8 mouse cellular contexts compared by ENCODE assay signal in the genomic region with DNA sequence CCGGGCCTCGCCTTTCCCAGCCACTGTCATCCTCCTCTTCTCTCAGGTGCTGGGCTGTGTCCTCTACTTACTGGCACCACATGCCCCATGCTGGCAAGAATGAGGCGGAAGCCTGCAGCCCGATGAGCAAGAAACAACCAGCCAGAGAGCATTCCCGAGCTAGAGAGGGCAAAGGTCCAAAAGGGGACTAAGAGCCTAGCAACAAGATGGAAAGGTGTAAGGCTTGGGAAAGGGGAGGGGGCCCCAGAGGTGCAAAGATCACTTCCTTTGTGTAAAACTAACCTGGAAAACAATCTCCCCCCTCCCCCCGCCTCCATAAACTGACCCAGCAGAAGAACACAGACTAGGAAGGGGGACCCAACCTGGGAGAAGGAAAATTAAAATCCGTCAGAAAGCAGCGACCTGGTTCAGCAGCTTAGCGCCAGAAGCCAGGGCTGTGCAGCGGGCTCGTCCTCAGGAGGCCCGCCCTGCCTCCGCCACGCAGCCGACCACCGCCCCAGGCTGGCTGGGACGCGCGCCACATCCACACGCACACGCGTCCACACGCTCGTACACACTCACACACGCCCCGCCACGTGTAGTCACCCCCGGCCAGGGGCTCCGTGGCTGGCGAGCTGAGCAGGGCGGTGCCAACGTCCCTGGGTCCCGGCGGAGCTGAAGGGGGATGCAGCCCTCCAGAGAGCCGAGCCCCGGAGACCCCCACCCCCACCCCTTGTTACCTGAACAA. TPM values are rescaled to one million over a fixed set of nuclear protein-coding genes. Genes with fewer than 3 reads are reported as not detected.
DNase-seq lines count a peak whose midpoint lies in the region; ATAC-seq and TF ChIP-seq lines count a peak whose summit lies in the region.

No protein-coding gene starts in this region.

- DNase-seq in 3T3-L1 (ENCODE audit: low read depth, low spot score) = peak; percentile 41
- DNase-seq in cerebellum, adult 11-12 months = peak; percentile 58
- peak; percentile 36 for DNase-seq in liver, embryonic 11.5 days (ENCODE audit: low spot score)

- peak overlapping the region; percentile 78 for H3K9ac ChIP-seq in forebrain, embryonic 16.5 days (replicated peaks; ENCODE audit: low read depth, low read length)
- peak overlapping the region; percentile 70 for H3K9ac ChIP-seq in liver, embryonic 11.5 days (ENCODE audit: low read depth, low read length)

- TF ChIP-seq POLR2A in myocyte (IDR thresholded peaks at IDR 0.05; ENCODE audit: insufficient read length, low read depth) = no peak

- H3K27ac ChIP-seq in forebrain, embryonic 16.5 days (ENCODE audit: low read length) = peak overlapping the region; percentile 71
- H3K27ac ChIP-seq in liver, embryonic 11.5 days (ENCODE audit: low read depth, low read length) = peak overlapping the region; percentile 46; the same call in 1 of the 2 replicates

- peaks cover 12% of the 10 kb centered on the region; the same call in 1 of the 2 replicates for H3K4me1 ChIP-seq in forebrain, embryonic 16.5 days (replicated peaks; ENCODE audit: control insufficient read depth, insufficient read depth, low read length)
- H3K4me1 ChIP-seq in liver, embryonic 11.5 days (replicated peaks; ENCODE audit: control insufficient read depth, insufficient read depth, low read length) = no peaks in the 10 kb centered on the region

- peak; percentile 35 for ATAC-seq in CD4-positive, CD25-positive, alpha-beta regulatory T cell, adult 4 months
- peak; percentile 80 for ATAC-seq in forebrain, embryonic 16.5 days
- peak; percentile 25 for ATAC-seq in inflammation-experienced regulatory T-cells, adult 6 months
- peak; percentile 73 for ATAC-seq in liver, embryonic 11.5 days (replicated peaks; ENCODE audit: low FRiP score)
- ATAC-seq in erythroid progenitor cell, adult 5-6 weeks (replicated peaks; ENCODE audit: low FRiP score, poor library complexity, severe bottlenecking) = no peak

- H3K27me3 ChIP-seq in forebrain, embryonic 16.5 days (replicated peaks; ENCODE audit: control insufficient read depth, insufficient read depth, low read length) = no peaks in the 10 kb centered on the region
- peaks cover 4% of the 10 kb centered on the region; the same call in 1 of the 2 replicates for H3K27me3 ChIP-seq in liver, embryonic 11.5 days (replicated peaks; ENCODE audit: control insufficient read depth, insufficient read depth, low read length)
- H3K27me3 ChIP-seq in myocyte (ENCODE audit: control insufficient read depth, insufficient read depth, insufficient read length) = no peaks in the 10 kb centered on the region

- no peaks in the 10 kb centered on the region for H3K9me3 ChIP-seq in forebrain, embryonic 16.5 days (ENCODE audit: control insufficient read depth, low read length)
- H3K9me3 ChIP-seq in liver, embryonic 11.5 days (ENCODE audit: control insufficient read depth, low read length) = no peaks in the 10 kb centered on the region

- H3K36me3 ChIP-seq in forebrain, embryonic 16.5 days (ENCODE audit: control insufficient read depth, insufficient read depth) = no peaks in the 10 kb centered on the region
- no peaks in the 10 kb centered on the region for H3K36me3 ChIP-seq in liver, embryonic 11.5 days (ENCODE audit: control insufficient read depth, insufficient read depth, low read length)
- H3K36me3 ChIP-seq in myocyte (ENCODE audit: control insufficient read depth, insufficient read depth) = no peaks in the 10 kb centered on the region

- H3K79me2 ChIP-seq in myocyte (ENCODE audit: control insufficient read depth, insufficient read depth) = no peaks in the 10 kb centered on the region

- peak overlapping the region; percentile 68 for H3K4me3 ChIP-seq in forebrain, embryonic 16.5 days (replicated peaks; ENCODE audit: low read length)
- peak overlapping the region; percentile 69 for H3K4me3 ChIP-seq in liver, embryonic 11.5 days (ENCODE audit: low read depth, low read length)
- H3K4me3 ChIP-seq in myocyte = peak overlapping the region; percentile 64

- 21% methylated on average over 34 of the region's 36 CpGs for whole genome bisulfite sequencing in forebrain, embryonic 16.5 days
- 14% methylated on average over 36 of the region's 36 CpGs for WGBS in liver, embryonic 11.5 days

- peak overlapping the region; percentile 58 for H3K4me2 ChIP-seq in forebrain, embryonic 16.5 days (ENCODE audit: low read length)
- H3K4me2 ChIP-seq in liver, embryonic 11.5 days = peak overlapping the region; percentile 66
- H3K4me2 ChIP-seq in myocyte (ENCODE audit: low read depth) = peak overlapping the region; percentile 64

- peak overlapping the region; percentile 64 for H3ac ChIP-seq in myocyte (ENCODE audit: control insufficient read depth, insufficient read length)

TF ChIP-seq in myocyte, 11 proteins besides CTCF, POLR2A, EP300 and RAD21:
- TF ChIP-seq MYOG (IDR thresholded peaks at IDR 0.05; ENCODE audit: control insufficient read depth in 1 of 3, insufficient read depth in 1 of 3, insufficient read length in 2 of 3, low read depth in 2 of 3) (no peak), TCF3 (IDR thresholded peaks at IDR 0.05; ENCODE audit: insufficient read length, low read depth) (no peak), REST (IDR thresholded peaks at IDR 0.05; ENCODE audit: insufficient read depth, insufficient read length) (no peak)

RNA-seq across cellular contexts. Expression of gene Zdhhc9, which starts 0.8 kb away (rescaled TPM):
- polyA plus RNA-seq in CD4-positive, CD25-positive, alpha-beta regulatory T cell, adult 4 months (2017; shearing (Covaris generic)) = 1 to 10 TPM; 1.7 to 3.0 TPM
- polyA plus RNA-seq in forebrain, embryonic 16.5 days (2015; fragmentation: Nextera tagmentation; extraction: Ambion mirVana) = 7.8 and 8.9 TPM in 2 replicates
- 1 to 10 TPM in 2 of 3 experiments, under 1 TPM in 1; 0.91 to 2.3 (median 1.4) TPM for polyA plus RNA-seq in inflammation-experienced regulatory T-cells, adult 6 months (2017; shearing (Covaris generic))
- polyA plus RNA-seq in liver, embryonic 11.5 days (2014; fragmentation: Nextera tagmentation; extraction: Ambion mirVana) = 2.6 and 3.1 TPM in 2 replicates
- 16.6 TPM for polyA plus RNA-seq in myocyte (2012; fragmentation: generic; extraction: Trizol)
- 5.9 and 15.9 TPM in 2 replicates for total RNA-seq in erythroid progenitor cell, adult 5-6 weeks (2015; ENCODE audit: low replicate concordance)
- 0.39 and 3.7 TPM in 2 replicates for total RNA-seq in erythroid progenitor cell, adult 5-6 weeks (2017; ENCODE audit: low replicate concordance)

RNA-seq across cellular contexts. Expression of gene Utp14a, which starts 48.7 kb away (rescaled TPM):
- 10 to 100 TPM; 32.1 to 33.6 TPM for polyA plus RNA-seq in CD4-positive, CD25-positive, alpha-beta regulatory T cell, adult 4 months (2017; shearing (Covaris generic))
- polyA plus RNA-seq in forebrain, embryonic 16.5 days (2015; fragmentation: Nextera tagmentation; extraction: Ambion mirVana) = 17.3 and 20.7 TPM in 2 replicates
- polyA plus RNA-seq in inflammation-experienced regulatory T-cells, adult 6 months (2017; shearing (Covaris generic)) = 10 to 100 TPM; 24.0 to 33.2 (median 31.7) TPM
- polyA plus RNA-seq in liver, embryonic 11.5 days (2014; fragmentation: Nextera tagmentation; extraction: Ambion mirVana) = 31.3 and 36.0 TPM in 2 replicates
- polyA plus RNA-seq in myocyte (2012; fragmentation: generic; extraction: Trizol) = 12.2 TPM
- 5.4 and 8.4 TPM in 2 replicates for total RNA-seq in erythroid progenitor cell, adult 5-6 weeks (2015; ENCODE audit: low replicate concordance)
- 8.4 and 10.4 TPM in 2 replicates for total RNA-seq in erythroid progenitor cell, adult 5-6 weeks (2017; ENCODE audit: low replicate concordance)
